Mouse (Mus musculus): ENCODE data around the gene Faap100. TPM values are rescaled to one million over a fixed set of nuclear protein-coding genes. Genes with fewer than 3 reads are reported as not detected.

Faap100 gene
- total RNA-seq, 1 experiment = 27.2 TPM

- in situ Hi-C loops (cut with MboI; ENCODE audit: low sequenced_read_pairs in 2 of 2, unreplicated experiment in 2 of 2) = no loop called here
- TF ChIP-seq ZC3H11A (IDR thresholded peaks at IDR 0.05; ENCODE audit: borderline replicate concordance, low read depth, low read length) (no peak), HCFC1 (IDR thresholded peaks at IDR 0.05; ENCODE audit: borderline replicate concordance, insufficient read depth, low read length) (no peak), ZNF384 (IDR thresholded peaks at IDR 0.05; ENCODE audit: low read depth, low read length) (no peak), MAFK (IDR thresholded peaks at IDR 0.05; ENCODE audit: insufficient read depth, low read depth, low read length) (no peak), CHD2 (IDR thresholded peaks at IDR 0.05; ENCODE audit: low read depth, low read length) (no peak)
- DNase-seq (ENCODE audit: low read depth, low spot score) = no peak
- H3K4me1 ChIP-seq (ENCODE audit: control insufficient read depth in 2 of 2, insufficient read depth in 2 of 2, low read length in 2 of 2, poor library complexity in 1 of 2) = peaks cover 0 to 8% of the 10 kb centered on the region in 2 experiments; a peak in 1 of 4 replicates
- H3K27ac ChIP-seq (ENCODE audit: insufficient read depth, low read depth, low read length, poor library complexity, severe bottlenecking) = no peak overlapping the region
- no peak overlapping the region for H3K4me3 ChIP-seq (ENCODE audit: insufficient read depth in 1 of 2, low read depth in 1 of 2, low read length in 2 of 2, poor library complexity in 1 of 2, severe bottlenecking in 1 of 2)
- no peak overlapping the region for H3K9ac ChIP-seq (ENCODE audit: insufficient read depth, low read depth, low read length, poor library complexity, severe bottlenecking)
- H3K36me3 ChIP-seq (ENCODE audit: control insufficient read depth, insufficient read depth, low read length, poor library complexity, severe bottlenecking) = peaks cover 10% of the 10 kb centered on the region
- H3K9me3 ChIP-seq (ENCODE audit: control insufficient read depth, insufficient read depth, low read depth, low read length) = no peaks in the 10 kb centered on the region
Observed at GRCm38 (mm10) chr11:120341661-120342060, 36.9 kb downstream of the Faap100 start.

GRCm38 (mm10) chr11:120339978-120340513 lies 38.5 kb downstream of the Faap100 start:
- no peaks in the 10 kb centered on the region; the same call in 1 of the 2 replicates for H3K9me3 ChIP-seq (ENCODE audit: control insufficient read depth, insufficient read depth, low read depth, low read length)
- DNase-seq (ENCODE audit: low read depth, low spot score) = no peak
- in situ Hi-C loops (cut with MboI; ENCODE audit: low sequenced_read_pairs in 2 of 2, unreplicated experiment in 2 of 2) = no loop called here
- no peak for TF ChIP-seq CHD2 (IDR thresholded peaks at IDR 0.05; ENCODE audit: low read depth, low read length)
- TF ChIP-seq MAFK (IDR thresholded peaks at IDR 0.05; ENCODE audit: insufficient read depth, low read depth, low read length) = no peak
- TF ChIP-seq HCFC1 (IDR thresholded peaks at IDR 0.05; ENCODE audit: borderline replicate concordance, insufficient read depth, low read length) = no peak
- no peak for TF ChIP-seq ZNF384 (IDR thresholded peaks at IDR 0.05; ENCODE audit: low read depth, low read length)
- no peak for TF ChIP-seq ZC3H11A (IDR thresholded peaks at IDR 0.05; ENCODE audit: borderline replicate concordance, low read depth, low read length)
- H3K9ac ChIP-seq (ENCODE audit: insufficient read depth, low read depth, low read length, poor library complexity, severe bottlenecking) = no peak overlapping the region
- peaks cover 1% of the 10 kb centered on the region; the same call in 1 of the 2 replicates for H3K36me3 ChIP-seq (ENCODE audit: control insufficient read depth, insufficient read depth, low read length, poor library complexity, severe bottlenecking)
- H3K27ac ChIP-seq (ENCODE audit: insufficient read depth, low read depth, low read length, poor library complexity, severe bottlenecking) = 0 out of 2 replicates have a peak overlapping the region, but pooled peaks have one; percentile 32
- no peak overlapping the region for H3K4me3 ChIP-seq (ENCODE audit: insufficient read depth in 1 of 2, low read depth in 1 of 2, low read length in 2 of 2, poor library complexity in 1 of 2, severe bottlenecking in 1 of 2)
- peaks cover 0 to 8% of the 10 kb centered on the region in 2 experiments; a peak in 1 of 4 replicates for H3K4me1 ChIP-seq (ENCODE audit: control insufficient read depth in 2 of 2, insufficient read depth in 2 of 2, low read length in 2 of 2, poor library complexity in 1 of 2)

GRCm38 (mm10) chr11:120338786-120339185 lies 39.8 kb downstream of the Faap100 start:
- H3K36me3 ChIP-seq (ENCODE audit: control insufficient read depth, insufficient read depth, low read length, poor library complexity, severe bottlenecking) = no peaks in the 10 kb centered on the region
- peaks cover 0 to 8% of the 10 kb centered on the region in 2 experiments; a peak in 1 of 4 replicates for H3K4me1 ChIP-seq (ENCODE audit: control insufficient read depth in 2 of 2, insufficient read depth in 2 of 2, low read length in 2 of 2, poor library complexity in 1 of 2)
- no peak overlapping the region for H3K4me3 ChIP-seq (ENCODE audit: insufficient read depth in 1 of 2, low read depth in 1 of 2, low read length in 2 of 2, poor library complexity in 1 of 2, severe bottlenecking in 1 of 2)
- no peak for TF ChIP-seq ZC3H11A (IDR thresholded peaks at IDR 0.05; ENCODE audit: borderline replicate concordance, low read depth, low read length)
- TF ChIP-seq ZNF384 (IDR thresholded peaks at IDR 0.05; ENCODE audit: low read depth, low read length) = no peak
- TF ChIP-seq MAFK (IDR thresholded peaks at IDR 0.05; ENCODE audit: insufficient read depth, low read depth, low read length) = no peak
- no peak for TF ChIP-seq HCFC1 (IDR thresholded peaks at IDR 0.05; ENCODE audit: borderline replicate concordance, insufficient read depth, low read length)
- no peak for TF ChIP-seq CHD2 (IDR thresholded peaks at IDR 0.05; ENCODE audit: low read depth, low read length)
- H3K9me3 ChIP-seq (ENCODE audit: control insufficient read depth, insufficient read depth, low read depth, low read length) = no peaks in the 10 kb centered on the region; the same call in 1 of the 2 replicates
- no peak for DNase-seq (ENCODE audit: low read depth, low spot score)
- H3K27ac ChIP-seq (ENCODE audit: insufficient read depth, low read depth, low read length, poor library complexity, severe bottlenecking) = no peak overlapping the region
- H3K9ac ChIP-seq (ENCODE audit: insufficient read depth, low read depth, low read length, poor library complexity, severe bottlenecking) = no peak overlapping the region
- in situ Hi-C loops (cut with MboI; ENCODE audit: low sequenced_read_pairs in 2 of 2, unreplicated experiment in 2 of 2) = no loop called here

GRCm38 (mm10) chr11:120337447-120337846 lies 41.1 kb downstream of the Faap100 start:
- in situ Hi-C loops (cut with MboI; ENCODE audit: low sequenced_read_pairs in 2 of 2, unreplicated experiment in 2 of 2) = no loop called here
- no peaks in the 10 kb centered on the region; the same call in 1 of the 2 replicates for H3K9me3 ChIP-seq (ENCODE audit: control insufficient read depth, insufficient read depth, low read depth, low read length)
- H3K9ac ChIP-seq (ENCODE audit: insufficient read depth, low read depth, low read length, poor library complexity, severe bottlenecking) = no peak overlapping the region
- H3K4me3 ChIP-seq (ENCODE audit: insufficient read depth in 1 of 2, low read depth in 1 of 2, low read length in 2 of 2, poor library complexity in 1 of 2, severe bottlenecking in 1 of 2) = no peak overlapping the region
- peaks cover 0 to 8% of the 10 kb centered on the region in 2 experiments; a peak in 1 of 4 replicates for H3K4me1 ChIP-seq (ENCODE audit: control insufficient read depth in 2 of 2, insufficient read depth in 2 of 2, low read length in 2 of 2, poor library complexity in 1 of 2)
- H3K36me3 ChIP-seq (ENCODE audit: control insufficient read depth, insufficient read depth, low read length, poor library complexity, severe bottlenecking) = no peaks in the 10 kb centered on the region
- no peak overlapping the region for H3K27ac ChIP-seq (ENCODE audit: insufficient read depth, low read depth, low read length, poor library complexity, severe bottlenecking)
- no peak for DNase-seq (ENCODE audit: low read depth, low spot score)
- no peak for TF ChIP-seq ZC3H11A (IDR thresholded peaks at IDR 0.05; ENCODE audit: borderline replicate concordance, low read depth, low read length)
- no peak for TF ChIP-seq HCFC1 (IDR thresholded peaks at IDR 0.05; ENCODE audit: borderline replicate concordance, insufficient read depth, low read length)
- TF ChIP-seq ZNF384 (IDR thresholded peaks at IDR 0.05; ENCODE audit: low read depth, low read length) = no peak
- TF ChIP-seq MAFK (IDR thresholded peaks at IDR 0.05; ENCODE audit: insufficient read depth, low read depth, low read length) = no peak
- no peak for TF ChIP-seq CHD2 (IDR thresholded peaks at IDR 0.05; ENCODE audit: low read depth, low read length)
